Mouse (Mus musculus): ENCODE data around the gene Btla. TPM values are rescaled to one million over a fixed set of nuclear protein-coding genes. Genes with fewer than 3 reads are reported as not detected.

The Btla gene
- polyA plus RNA-seq, 1 experiment from 2014 or later = 0.05 TPM

- WGBS = 77% methylated on average over 1 of the region's 1 CpGs
- Histone ChIP-seq H3K9me3 (ENCODE audit: control insufficient read depth, low read length) (no peaks in the 10 kb centered on the region), H3K4me2 (ENCODE audit: low read depth, severe bottlenecking) (no peak overlapping the region), H3K9ac (ENCODE audit: low read length) (no peak overlapping the region), H3K27ac (replicated peaks; ENCODE audit: low read depth, low read length) (no peak overlapping the region), H3K4me1 (ENCODE audit: control insufficient read depth, insufficient read depth, low read length) (no peaks in the 10 kb centered on the region), H3K36me3 (ENCODE audit: control insufficient read depth, insufficient read depth, low read length) (no peaks in the 10 kb centered on the region), H3K4me3 (ENCODE audit: low read depth, low read length) (no peak overlapping the region), H3K27me3 (ENCODE audit: control insufficient read depth, insufficient read depth, low read length) (no peaks in the 10 kb centered on the region)
- DNase-seq (ENCODE audit: low spot score) (no peak), ATAC-seq (ENCODE audit: insufficient number of reproducible peaks, low FRiP score, low TSS enrichment, low read depth) (no peak)
Observed at GRCm38 (mm10) chr16:45283093-45283492, 59.0 kb downstream of the Btla start.

DNA sequence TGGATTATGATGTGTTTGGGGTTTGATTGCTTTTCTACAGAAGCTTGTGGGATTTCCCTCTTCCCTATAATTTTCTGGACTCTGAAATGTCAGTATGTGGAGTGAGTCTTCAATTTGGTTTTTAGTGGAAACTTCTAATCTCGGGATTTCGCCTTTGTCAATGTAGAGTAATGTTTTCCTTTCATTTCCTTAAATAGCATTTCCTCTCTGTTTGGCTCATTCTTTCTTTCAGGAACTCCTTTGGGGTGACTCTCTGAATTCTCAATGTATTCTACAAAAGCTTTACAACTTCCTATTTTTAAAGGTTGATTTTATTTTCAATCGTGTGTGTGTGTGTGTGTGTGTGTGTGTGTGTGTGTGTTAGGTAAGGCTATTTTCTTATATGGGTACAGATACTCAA, 73.7 kb downstream of the Btla start:
- no peak for ATAC-seq (ENCODE audit: insufficient number of reproducible peaks, low FRiP score, low TSS enrichment, low read depth)
- H3K4me2 ChIP-seq (ENCODE audit: low read depth, severe bottlenecking) = no peak overlapping the region
- no peaks in the 10 kb centered on the region for H3K27me3 ChIP-seq (ENCODE audit: control insufficient read depth, insufficient read depth, low read length)
- no peaks in the 10 kb centered on the region for H3K36me3 ChIP-seq (ENCODE audit: control insufficient read depth, insufficient read depth, low read length)
- no peak for DNase-seq (ENCODE audit: low spot score)
- no peaks in the 10 kb centered on the region for H3K9me3 ChIP-seq (ENCODE audit: control insufficient read depth, low read length)
- H3K27ac ChIP-seq (replicated peaks; ENCODE audit: low read depth, low read length) = no peak overlapping the region
- no peak overlapping the region for H3K4me3 ChIP-seq (ENCODE audit: low read depth, low read length)
- WGBS = 79% methylated on average over 3 of the region's 3 CpGs
- H3K9ac ChIP-seq (ENCODE audit: low read length) = no peak overlapping the region
- H3K4me1 ChIP-seq (ENCODE audit: control insufficient read depth, insufficient read depth, low read length) = no peaks in the 10 kb centered on the region

Other genes with a start within 250 kb of the Btla start
- 33.7 and 36.5 TPM in 2 replicates for gene Ccdc80, start 130.9 kb upstream of the Btla start, polyA plus RNA-seq (2014; fragmentation: Nextera tagmentation; extraction: Ambion mirVana)
- gene Slc35a5, start 65.6 kb upstream of the Btla start, polyA plus RNA-seq (2014; fragmentation: Nextera tagmentation; extraction: Ambion mirVana) = 11.1 and 13.4 TPM in 2 replicates
- gene Atg3, start 65.5 kb upstream of the Btla start, polyA plus RNA-seq (2014; fragmentation: Nextera tagmentation; extraction: Ambion mirVana) = 28.4 and 29.7 TPM in 2 replicates
- 2.8 and 4.2 TPM in 2 replicates for gene Cd200, start 184.7 kb downstream of the Btla start, polyA plus RNA-seq (2014; fragmentation: Nextera tagmentation; extraction: Ambion mirVana)